Mouse (Mus musculus) embryonic facial prominence, embryonic 13.5 days (tissue): ENCODE results near the gene 4833439L19Rik. TPM values are rescaled to one million over a fixed set of nuclear protein-coding genes. Genes with fewer than 3 reads are reported as not detected.

Experiments used
- ATAC-seq: fragments of 200-750 bp; cut with Nextera tagmentation; 2 replicates; pipeline ENCODE4 v1.8.0; 2017; ENCODE audit warnings: low read depth; ENCODE audit not compliant: insufficient number of reproducible peaks, insufficient read depth, low FRiP score, low TSS enrichment
- H3K27ac ChIP-seq: fragments of 300-500 bp; sonication (generic); 2 replicates; pipeline ENCODE4 v1.5.1; 2015; ENCODE audit warnings: moderate library complexity, mild to moderate bottlenecking, inconsistent platforms
- H3K27me3 ChIP-seq: fragments of 300-500 bp; sonication (generic); 2 replicates; pipeline ENCODE4 v1.6.1; 2015; ENCODE audit warnings: mild to moderate bottlenecking, inconsistent platforms
- H3K36me3 ChIP-seq: fragments of 300-500 bp; sonication (generic); 2 replicates; pipeline ENCODE4 v1.6.1; 2015; ENCODE audit warnings: mild to moderate bottlenecking, inconsistent platforms
- H3K4me1 ChIP-seq: fragments of 300-500 bp; sonication (generic); 2 replicates; pipeline ENCODE4 v1.6.1; 2015; ENCODE audit warnings: inconsistent platforms
- H3K4me2 ChIP-seq: fragments of 300-500 bp; sonication (generic); 2 replicates; pipeline ENCODE4 v1.6.1; 2015; ENCODE audit warnings: moderate library complexity, mild to moderate bottlenecking, inconsistent platforms
- H3K4me3 ChIP-seq: fragments of 300-500 bp; sonication (generic); 2 replicates; pipeline ENCODE4 v1.5.1; 2015; ENCODE audit warnings: mild to moderate bottlenecking, inconsistent platforms
- H3K9ac ChIP-seq: fragments of 300-500 bp; sonication (generic); 2 replicates; pipeline ENCODE4 v1.6.1; 2015; ENCODE audit warnings: mild to moderate bottlenecking, inconsistent platforms
- H3K9me3 ChIP-seq: fragments of 300-500 bp; sonication (generic); 2 replicates; pipeline ENCODE4 v1.6.1; 2016; ENCODE audit warnings: inconsistent platforms
- WGBS: fragments of 180-500 bp; shearing (Covaris S2); methylation state at CpG from one replicate; pipeline ENCODE4 v1.1.7; 2015; ENCODE audit warnings: mixed read lengths; 5-methylcytosine and 5-hydroxymethylcytosine counted together
- polyA plus RNA-seq: library from polyadenylated mRNA; unstranded; fragments of >200 nt; fragmentation: Nextera tagmentation; extraction: Ambion mirVana; gene quantifications from 2 replicates; pipeline ENCODE4 v1.2.1, GENCODE M21; 2015

The 4833439L19Rik gene
- polyA plus RNA-seq, 1 experiment from 2014 or later = 153 TPM

DNA sequence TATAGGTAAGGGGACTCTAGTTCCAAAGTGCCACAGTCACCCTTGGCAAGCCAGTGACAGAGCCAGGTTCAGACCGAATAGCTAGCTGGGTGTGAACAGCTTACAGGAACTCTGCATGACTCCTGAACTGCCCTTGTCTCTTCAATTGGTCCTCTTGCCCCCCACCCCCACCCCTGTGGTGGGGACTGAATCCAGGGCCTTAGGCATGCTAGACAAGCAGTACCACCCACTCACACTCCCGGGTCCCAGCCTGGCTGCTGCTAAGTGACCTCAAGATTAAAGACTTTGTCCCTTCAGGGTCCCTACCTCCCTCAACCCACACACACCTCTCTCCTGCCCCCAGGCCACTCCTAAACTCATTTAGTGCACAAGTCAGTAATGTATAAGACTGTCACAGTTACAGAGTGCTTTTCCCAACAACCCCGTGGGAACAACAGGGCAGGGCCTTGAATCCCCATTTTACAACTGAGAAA is 37.4 kb upstream of the 4833439L19Rik start:
- H3K4me3 ChIP-seq = no peak overlapping the region
- no peak overlapping the region for H3K27ac ChIP-seq
- H3K9me3 ChIP-seq = no peaks in the 10 kb centered on the region
- peaks cover 28% of the 10 kb centered on the region for H3K36me3 ChIP-seq
- no peaks in the 10 kb centered on the region for H3K4me1 ChIP-seq
- H3K9ac ChIP-seq = no peak overlapping the region
- WGBS = 65% methylated on average over 3 of the region's 3 CpGs
- no peak for ATAC-seq
- no peak overlapping the region for H3K4me2 ChIP-seq
- H3K27me3 ChIP-seq = no peaks in the 10 kb centered on the region

GRCm38 (mm10) chr13:54598622-54599143 is 33.4 kb upstream of the 4833439L19Rik start:
- no peak for ATAC-seq
- 89% methylated on average over 12 of the region's 12 CpGs for WGBS

GRCm38 (mm10) chr13:54596870-54597269 is 31.6 kb upstream of the 4833439L19Rik start:
- ATAC-seq = no peak
- Histone ChIP-seq H3K9me3 (no peaks in the 10 kb centered on the region), H3K4me1 (peaks cover 7% of the 10 kb centered on the region), H3K36me3 (peaks cover 48% of the 10 kb centered on the region), H3K4me3 (no peak overlapping the region), H3K27ac (no peak overlapping the region), H3K4me2 (no peak overlapping the region), H3K9ac (no peak overlapping the region), H3K27me3 (no peaks in the 10 kb centered on the region)
- 71% methylated on average over 5 of the region's 5 CpGs for WGBS

More at GRCm38 (mm10) chr13:54598622-54599143, 33.4 kb upstream of the 4833439L19Rik start:
- Histone ChIP-seq H3K36me3 (peaks cover 39% of the 10 kb centered on the region), H3K4me1 (peaks cover 4% of the 10 kb centered on the region; the same call in 1 of the 2 replicates), H3K4me2 (no peak overlapping the region), H3K27me3 (no peaks in the 10 kb centered on the region), H3K4me3 (no peak overlapping the region), H3K9me3 (no peaks in the 10 kb centered on the region), H3K9ac (no peak overlapping the region), H3K27ac (no peak overlapping the region)

GRCm38 (mm10) chr13:54596107-54596690 is 31.0 kb upstream of the 4833439L19Rik start:
- WGBS = 82% methylated on average over 8 of the region's 8 CpGs
- H3K36me3 ChIP-seq = peaks cover 48% of the 10 kb centered on the region
- H3K4me3 ChIP-seq = no peak overlapping the region
- H3K4me2 ChIP-seq = no peak overlapping the region
- no peaks in the 10 kb centered on the region for H3K27me3 ChIP-seq
- no peaks in the 10 kb centered on the region for H3K9me3 ChIP-seq
- H3K9ac ChIP-seq = no peak overlapping the region
- H3K4me1 ChIP-seq = peaks cover 14% of the 10 kb centered on the region
- no peak for ATAC-seq
- H3K27ac ChIP-seq = no peak overlapping the region

DNA sequence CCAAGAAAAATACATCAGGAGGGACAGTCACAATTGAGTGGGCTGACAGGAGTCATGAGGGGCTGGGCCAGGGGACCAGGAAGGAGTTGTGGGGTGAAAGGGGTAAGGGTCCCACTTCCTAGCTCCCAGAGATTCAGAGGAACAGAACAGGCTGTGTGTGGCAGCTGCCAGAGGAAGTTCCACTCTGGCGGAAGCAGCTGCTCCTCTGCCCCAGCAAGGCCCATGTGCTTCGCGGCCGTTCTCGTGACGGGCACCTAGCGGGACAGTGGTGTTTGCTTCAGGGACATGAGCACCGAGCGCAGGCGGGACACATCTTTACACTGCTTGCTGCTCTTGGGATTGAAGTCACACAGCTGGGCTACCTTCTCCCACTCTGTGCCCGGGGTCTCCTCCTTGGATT is 28.4 kb upstream of the 4833439L19Rik start:
- Histone ChIP-seq H3K27me3 (no peaks in the 10 kb centered on the region), H3K9ac (no peak overlapping the region), H3K9me3 (no peaks in the 10 kb centered on the region), H3K4me1 (peaks cover 24% of the 10 kb centered on the region), H3K4me2 (no peak overlapping the region), H3K4me3 (no peak overlapping the region), H3K27ac (no peak overlapping the region), H3K36me3 (peaks cover 33% of the 10 kb centered on the region)
- no peak for ATAC-seq
- 90% methylated on average over 11 of the region's 11 CpGs for WGBS

DNA sequence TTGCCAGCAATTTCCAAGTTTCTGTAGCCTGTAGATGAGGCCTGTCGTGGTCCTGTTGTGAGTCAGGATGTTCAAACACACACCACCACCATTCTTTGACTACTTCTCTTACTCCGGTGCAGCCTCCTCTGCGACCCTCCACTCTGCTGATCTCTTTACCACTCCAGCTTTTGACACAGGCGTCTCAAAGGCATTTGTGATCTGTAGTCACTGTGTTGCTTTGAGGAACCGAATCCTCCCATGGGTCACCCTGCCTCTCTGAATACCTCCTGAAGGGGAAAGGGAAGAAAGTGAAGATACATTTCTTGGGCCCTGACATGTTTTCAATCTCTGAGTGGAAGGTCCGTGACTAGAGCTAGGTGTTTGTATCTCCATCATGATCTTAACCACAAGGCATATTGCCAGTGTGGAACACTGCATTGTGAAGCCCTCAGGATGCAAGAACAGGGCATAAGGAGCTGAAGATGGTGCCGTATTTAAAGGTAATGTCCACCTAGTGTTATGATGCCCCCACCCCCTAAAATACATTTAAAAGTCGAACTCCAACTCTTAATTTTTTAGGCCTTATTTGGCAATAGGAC is 26.6 kb upstream of the 4833439L19Rik start:
- Histone ChIP-seq H3K4me2 (peak overlapping the region; percentile 76; the same call in 1 of the 2 replicates), H3K27ac (no peak overlapping the region), H3K9ac (no peak overlapping the region), H3K9me3 (no peaks in the 10 kb centered on the region), H3K4me1 (peaks cover 28% of the 10 kb centered on the region), H3K27me3 (no peaks in the 10 kb centered on the region), H3K4me3 (no peak overlapping the region), H3K36me3 (peaks cover 33% of the 10 kb centered on the region)
- WGBS = 89% methylated on average over 8 of the region's 8 CpGs
- ATAC-seq = no peak

DNA sequence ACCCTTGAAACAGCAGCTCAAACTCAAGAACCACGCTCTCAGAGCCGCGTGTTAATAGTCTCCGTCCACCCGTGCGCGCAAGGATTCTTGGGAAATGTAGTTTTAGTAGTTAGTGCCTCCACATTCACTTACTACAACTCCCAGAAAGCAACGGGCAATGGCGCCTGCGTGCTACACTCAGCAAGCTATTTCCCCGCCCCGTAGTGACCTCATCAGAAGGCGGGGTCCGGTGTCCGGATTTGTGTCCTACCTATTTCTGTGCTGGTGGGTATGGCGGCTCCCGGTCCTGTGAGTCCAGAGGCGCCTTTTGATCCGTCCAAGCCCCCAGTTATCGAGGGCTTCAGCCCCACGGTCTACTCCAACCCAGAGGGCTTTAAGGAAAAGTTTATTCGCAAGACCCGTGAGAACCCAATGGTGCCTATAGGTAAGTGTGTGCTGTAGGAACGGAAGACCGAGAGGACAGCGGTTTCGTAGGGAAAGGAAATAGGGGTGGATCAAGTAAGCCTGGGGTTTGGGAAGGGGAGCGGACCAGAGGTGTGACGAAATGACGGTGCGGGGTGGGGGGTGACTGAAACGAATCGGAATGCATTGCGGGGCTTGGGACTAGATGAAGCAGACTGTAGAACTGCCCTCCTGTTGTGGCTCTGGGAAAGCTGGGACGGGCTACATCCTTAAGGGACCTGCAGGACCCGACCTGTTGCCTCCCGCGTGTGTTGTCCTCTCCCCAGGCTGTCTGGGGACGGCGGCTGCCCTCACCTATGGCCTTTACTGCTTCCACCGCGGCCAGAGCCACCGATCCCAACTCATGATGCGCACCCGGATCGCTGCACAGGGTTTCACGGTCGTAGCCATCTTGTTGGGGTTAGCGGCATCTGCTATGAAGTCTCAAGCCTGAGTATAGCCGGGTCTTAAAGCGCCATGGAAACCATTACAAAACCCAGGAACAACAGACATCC is 25.0 kb upstream of the 4833439L19Rik start, which contains the start of the genes Nop16 and Higd2a:
Gene Nop16, minus strand, starts transcription at position 95 of the 956 bp plus-strand sequence.
Gene Higd2a, plus strand, starts transcription at position 212 of the 956 bp plus-strand sequence.
- peak within 1 kb of the TSS; percentile 93 for H3K4me3 ChIP-seq
- no peaks in the 10 kb centered on the region for H3K9me3 ChIP-seq
- peaks cover 44% of the 10 kb centered on the region for H3K36me3 ChIP-seq
- peak within 1 kb of the TSS; percentile 76 for H3K4me2 ChIP-seq
- under 1% methylated on average over 51 of the region's 51 CpGs for WGBS
- H3K4me1 ChIP-seq = peaks cover 24% of the 10 kb centered on the region
- peak within 1 kb of the TSS; percentile 93 for H3K9ac ChIP-seq
- H3K27me3 ChIP-seq = no peaks in the 10 kb centered on the region
- peak; percentile 93 for ATAC-seq
- peak within 1 kb of the TSS; percentile 88 for H3K27ac ChIP-seq

- Histone ChIP-seq H3K4me1 (peaks cover 24% of the 10 kb centered on the region), H3K4me3 (peak overlapping the region; percentile 93), H3K4me2 (peak overlapping the region; percentile 76), H3K9me3 (no peaks in the 10 kb centered on the region), H3K9ac (peak overlapping the region; percentile 73), H3K27me3 (no peaks in the 10 kb centered on the region), H3K27ac (peak overlapping the region; percentile 88; the same call in 1 of the 2 replicates), H3K36me3 (peaks cover 48% of the 10 kb centered on the region)
- under 1% methylated on average over 24 of the region's 24 CpGs for WGBS
- ATAC-seq = no peak
These were observed 24.3 kb upstream of the 4833439L19Rik start for GRCm38 (mm10) chr13:54589414-54589995.

DNA sequence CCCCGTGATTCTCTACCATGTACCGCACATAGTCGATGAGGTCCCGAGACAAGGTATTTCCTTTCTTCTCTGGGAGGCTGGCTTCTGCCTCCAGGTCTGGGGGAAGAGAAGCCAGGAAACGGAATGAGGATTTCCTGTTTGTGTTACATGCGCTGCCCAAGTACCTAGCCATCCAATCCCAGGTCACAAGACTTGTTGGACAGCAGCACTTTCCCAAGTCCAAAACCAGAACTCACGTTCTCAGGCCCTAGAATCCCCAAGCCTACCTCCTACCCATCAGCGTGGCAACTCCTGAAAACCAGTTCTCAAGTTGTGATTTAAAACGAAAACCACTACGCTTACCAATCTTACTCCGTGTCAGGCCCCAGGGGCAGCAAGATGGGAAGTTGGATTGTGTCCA is 20.6 kb upstream of the 4833439L19Rik start:
- Histone ChIP-seq H3K9ac (no peak overlapping the region), H3K27me3 (no peaks in the 10 kb centered on the region), H3K4me3 (no peak overlapping the region), H3K27ac (no peak overlapping the region), H3K36me3 (peaks cover 68% of the 10 kb centered on the region), H3K9me3 (no peaks in the 10 kb centered on the region), H3K4me1 (peaks cover 10% of the 10 kb centered on the region), H3K4me2 (no peak overlapping the region)
- no peak for ATAC-seq
- 90% methylated on average over 11 of the region's 11 CpGs for WGBS

- H3K4me2 ChIP-seq = no peak overlapping the region
- no peaks in the 10 kb centered on the region for H3K9me3 ChIP-seq
- H3K4me1 ChIP-seq = no peaks in the 10 kb centered on the region
- H3K27ac ChIP-seq = no peak overlapping the region
- no peak overlapping the region for H3K4me3 ChIP-seq
- no peak for ATAC-seq
- peaks cover 91% of the 10 kb centered on the region for H3K36me3 ChIP-seq
- WGBS = 81% methylated on average over 5 of the region's 5 CpGs
- no peaks in the 10 kb centered on the region for H3K27me3 ChIP-seq
- H3K9ac ChIP-seq = no peak overlapping the region
These were observed 17.6 kb upstream of the 4833439L19Rik start for GRCm38 (mm10) chr13:54582860-54583259.

GRCm38 (mm10) chr13:54582126-54582525 is 16.9 kb upstream of the 4833439L19Rik start:
- H3K4me2 ChIP-seq = no peak overlapping the region
- ATAC-seq = no peak
- no peaks in the 10 kb centered on the region for H3K4me1 ChIP-seq
- H3K4me3 ChIP-seq = no peak overlapping the region
- peaks cover 92% of the 10 kb centered on the region for H3K36me3 ChIP-seq
- H3K27me3 ChIP-seq = no peaks in the 10 kb centered on the region
- no peak overlapping the region for H3K27ac ChIP-seq
- 77% methylated on average over 10 of the region's 10 CpGs for WGBS
- H3K9me3 ChIP-seq = no peaks in the 10 kb centered on the region
- H3K9ac ChIP-seq = no peak overlapping the region
